ENCODE assay signal across 17 mouse cellular contexts in genomic region chr12:45832671-45833413, GRCm38 (mm10).
A peak's percentile ranks its signal among the peaks of the same experiment; 100 is the strongest.
DNase-seq lines count a peak whose midpoint lies in the region; ATAC-seq and TF ChIP-seq lines count a peak whose summit lies in the region.
"Had no signal": no experiment of that assay in that cellular context is flagged by ENCODE, and none has a peak within 500 bp of the region (broad histone marks: within the 10 kb centered on the region; RNA-seq: fewer than 3 reads in every experiment).

No protein-coding gene starts in this region.

- WGBS in embryonic facial prominence, embryonic 10.5 days: 42% methylated on average over 9 of the region's 9 CpGs
- 32% methylated on average over 9 of the region's 9 CpGs for WGBS in hindbrain, embryonic 15.5 days
- 20% methylated on average over 9 of the region's 9 CpGs for WGBS in midbrain, postnatal 0 days

- peak; percentile 30; the same call in 1 of the 2 replicates for ATAC-seq in hindbrain, embryonic 15.5 days (ENCODE audit: low FRiP score, low read depth)
- ATAC-seq in midbrain, postnatal 0 days (ENCODE audit: low FRiP score): 0 out of 2 replicates have a peak, but pooled peaks have one; percentile 23
- ATAC-seq in frontal cortex, adult (ENCODE audit: low TSS enrichment): no peak
- ATAC-seq: CD4-positive, CD25-positive, alpha-beta regulatory T cell, adult 4 months had no signal

- H3K27me3 ChIP-seq in embryonic facial prominence, embryonic 10.5 days (replicated peaks; ENCODE audit: low read depth, poor library complexity, severe bottlenecking): no peaks in the 10 kb centered on the region
- no peaks in the 10 kb centered on the region for H3K27me3 ChIP-seq in hindbrain, embryonic 15.5 days
- no peaks in the 10 kb centered on the region for H3K27me3 ChIP-seq in midbrain, postnatal 0 days (ENCODE audit: insufficient read depth, low read length)
- H3K27me3 ChIP-seq: heart, embryonic 12.5 days; limb, embryonic 13.5 days had no signal

- H3K4me2 ChIP-seq in hindbrain, embryonic 15.5 days: peak overlapping the region; percentile 14; the same call in 1 of the 2 replicates
- no peak overlapping the region for H3K4me2 ChIP-seq in midbrain, postnatal 0 days (ENCODE audit: low read depth, low read length, poor library complexity, severe bottlenecking)
- H3K4me2 ChIP-seq: heart, embryonic 12.5 days; limb, embryonic 13.5 days had no signal

- no peak overlapping the region for H3K4me3 ChIP-seq in embryonic facial prominence, embryonic 10.5 days
- H3K4me3 ChIP-seq in hindbrain, embryonic 15.5 days: no peak overlapping the region
- no peak overlapping the region for H3K4me3 ChIP-seq in midbrain, postnatal 0 days (ENCODE audit: low read depth, low read length)
- H3K4me3 ChIP-seq: heart, embryonic 12.5 days; left cerebral cortex, adult 2 months; limb, embryonic 13.5 days had no signal

- peak; percentile 61 for DNase-seq in heart, adult 11 months
- DNase-seq in heart, postnatal 4 days: no peak
- DNase-seq in embryonic facial prominence, embryonic 10.5 days (ENCODE audit: low spot score): peak; percentile 9
- DNase-seq in midbrain, postnatal 0 days (ENCODE audit: low spot score): no peak
- DNase-seq in adrenal gland, adult 18-20 months (ENCODE audit: low spot score in 2 of 2): no peak
- DNase-seq in layer of hippocampus, adult 8-10 months (ENCODE audit: low spot score in 2 of 2): no peak
- DNase-seq: adrenal gland, adult 2 months; cerebellum, adult 9-11 months; kidney, adult 9 months; lung, adult 18-20 months; thymus, postnatal 36 days had no signal

- no peaks in the 10 kb centered on the region for H3K36me3 ChIP-seq in embryonic facial prominence, embryonic 10.5 days (replicated peaks)
- no peaks in the 10 kb centered on the region for H3K36me3 ChIP-seq in hindbrain, embryonic 15.5 days
- H3K36me3 ChIP-seq in midbrain, postnatal 0 days (ENCODE audit: insufficient read depth, low read length): no peaks in the 10 kb centered on the region
- H3K36me3 ChIP-seq: heart, embryonic 12.5 days; limb, embryonic 13.5 days had no signal

- H3K9me3 ChIP-seq in embryonic facial prominence, embryonic 10.5 days: no peaks in the 10 kb centered on the region
- no peaks in the 10 kb centered on the region for H3K9me3 ChIP-seq in hindbrain, embryonic 15.5 days
- H3K9me3 ChIP-seq in midbrain, postnatal 0 days (ENCODE audit: low read length): 0 out of 2 replicates have a peak, but pooled peaks cover 5% of the 10 kb centered on the region
- H3K9me3 ChIP-seq: heart, embryonic 12.5 days; limb, embryonic 13.5 days had no signal

- H3K9ac ChIP-seq in hindbrain, embryonic 15.5 days: no peak overlapping the region
- no peak overlapping the region for H3K9ac ChIP-seq in midbrain, postnatal 0 days (replicated peaks; ENCODE audit: low read length, poor library complexity, severe bottlenecking)
- H3K9ac ChIP-seq: heart, embryonic 12.5 days; limb, embryonic 13.5 days had no signal

- no peak overlapping the region for H3K27ac ChIP-seq in embryonic facial prominence, embryonic 10.5 days (replicated peaks)
- H3K27ac ChIP-seq in hindbrain, embryonic 15.5 days (replicated peaks): peak overlapping the region; percentile 51; the same call in 1 of the 2 replicates
- H3K27ac ChIP-seq in midbrain, postnatal 0 days (ENCODE audit: low read depth, low read length): peak overlapping the region; percentile 62
- H3K27ac ChIP-seq: left cerebral cortex, adult 2 months; limb, embryonic 13.5 days had no signal

- H3K4me1 ChIP-seq in embryonic facial prominence, embryonic 10.5 days: peaks cover 15% of the 10 kb centered on the region
- peaks cover 13% of the 10 kb centered on the region for H3K4me1 ChIP-seq in hindbrain, embryonic 15.5 days (replicated peaks)
- H3K4me1 ChIP-seq in midbrain, postnatal 0 days (ENCODE audit: insufficient read depth, low read length): no peaks in the 10 kb centered on the region
- H3K4me1 ChIP-seq: heart, embryonic 12.5 days had no signal

- no peak for TF ChIP-seq CTCF in midbrain, postnatal 0 days (IDR thresholded peaks at IDR 0.05)

Comparison
In these comparisons a context has a peak if more than half of its experiments do, and no peak if none do; other contexts are left out.
1. DNase-seq: peak in heart, adult 11 months (single experiment) and embryonic facial prominence, embryonic 10.5 days (single experiment); none in heart, postnatal 4 days (single experiment), midbrain, postnatal 0 days (single experiment), adrenal gland, adult 18-20 months (0 of 2) and layer of hippocampus, adult 8-10 months (0 of 2).